Mouse (Mus musculus) left cerebral cortex, postnatal 36 days (tissue): ENCODE measurements around the gene Dgat2l6. TPM values are rescaled to one million over a fixed set of nuclear protein-coding genes. Genes with fewer than 3 reads are reported as not detected.
A peak's percentile ranks its signal among the peaks of the same experiment; 100 is the strongest.

Experiments
- DNase-seq, 2 experiments: peaks; one replicate each; pipeline ENCODE4 v3.0.0; 2021 to 2022; ENCODE audit warnings: low spot score in 2 of 2, mixed read lengths in 1 of 2
- intact Hi-C: fragments of 180-260 bp; cut with DNase I; formaldehyde crosslinking; loops from one replicate; pipeline ENCODE4 v1.15.1; 2025
- total RNA-seq, 2 experiments: library from RNA; stranded (reverse); gene quantifications; 2 replicates each; pipeline ENCODE4 v1.2.3; 2021

Dgat2l6 gene
- under 1 TPM; 0.15 to 0.61 TPM for total RNA-seq

DNA sequence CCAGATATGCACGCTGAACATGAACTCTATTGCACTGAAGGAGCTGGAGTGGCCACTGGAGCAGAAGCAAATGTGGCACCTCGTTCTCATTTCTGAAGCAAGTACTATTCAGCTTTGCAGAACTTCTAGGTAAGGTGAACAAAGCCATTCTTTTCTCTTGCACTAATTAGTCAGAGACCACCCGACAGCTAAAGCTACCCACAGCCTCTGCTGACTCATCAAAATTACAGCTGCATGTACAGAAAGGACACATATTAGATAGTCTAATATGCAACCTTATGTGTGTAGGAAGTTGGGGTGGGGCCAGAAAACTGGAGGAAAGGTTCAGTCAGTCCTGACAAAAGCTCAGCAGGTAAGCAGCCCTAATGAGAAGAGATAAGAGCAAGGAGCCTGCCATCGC lies at the start of gene Dgat2l6:
Gene Dgat2l6 (plus strand): TSS at position 368 of the 400 bp plus-strand sequence.
- no peak for DNase-seq
- intact Hi-C loops: no loop called here

DNA sequence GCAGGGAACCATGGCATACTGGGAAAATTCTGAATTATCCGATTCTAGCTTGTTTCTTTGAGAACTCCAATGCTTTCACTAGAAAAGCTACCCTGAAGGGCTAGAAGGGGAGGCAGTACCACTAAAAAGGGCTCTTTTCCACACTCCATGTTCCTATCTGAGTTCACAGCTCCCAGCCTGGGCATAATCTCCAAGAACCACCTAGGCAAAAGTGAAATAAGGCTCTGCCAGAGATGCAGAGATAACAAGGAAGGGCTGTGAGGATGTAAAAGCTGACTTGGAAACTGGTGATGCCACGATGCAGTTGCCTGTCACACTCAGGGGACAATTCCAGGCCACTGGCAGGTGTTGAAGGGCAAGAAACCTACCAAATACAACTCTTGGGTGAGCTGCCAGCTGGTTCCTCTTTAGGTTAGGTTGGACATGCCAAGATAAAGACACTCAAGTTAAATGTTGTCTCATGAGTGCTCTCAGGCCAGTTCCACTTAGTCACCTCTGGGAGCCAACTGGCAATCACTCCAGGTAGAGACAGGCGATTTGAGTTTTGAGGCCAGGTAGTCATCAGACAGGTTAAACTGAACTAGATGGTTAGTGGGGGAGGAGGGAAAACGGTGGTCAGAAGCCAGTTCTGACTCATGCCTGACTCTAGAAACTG lies 48.9 kb upstream of the Dgat2l6 start:
- intact Hi-C loops: no loop called here
- no peak for DNase-seq

DNA sequence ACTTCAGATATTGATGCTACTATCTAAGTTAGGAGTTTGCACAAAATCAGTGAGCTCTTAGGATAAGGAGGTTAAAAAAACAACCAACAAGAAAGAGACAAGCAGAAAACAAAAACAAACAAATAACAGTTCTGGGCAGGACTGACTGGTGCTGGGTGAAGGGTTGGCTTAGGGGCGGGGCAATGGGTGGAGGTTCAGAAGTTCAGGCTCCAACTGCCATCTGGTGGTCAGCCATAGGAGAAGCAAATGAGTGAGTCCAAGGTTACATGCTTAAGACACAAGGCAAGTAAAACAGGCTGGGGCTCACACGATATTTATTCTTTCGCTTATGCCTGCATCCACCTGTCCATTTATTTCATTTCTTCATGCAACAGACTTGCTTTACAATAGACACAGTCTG lies 44.3 kb upstream of the Dgat2l6 start:
- peak; percentile 17 to 26 for DNase-seq
- intact Hi-C loops: loop anchor here (10.0 kb wide), 1 partner anchor 506 kb away; the partner anchor contains the start of gene Eda

DNA sequence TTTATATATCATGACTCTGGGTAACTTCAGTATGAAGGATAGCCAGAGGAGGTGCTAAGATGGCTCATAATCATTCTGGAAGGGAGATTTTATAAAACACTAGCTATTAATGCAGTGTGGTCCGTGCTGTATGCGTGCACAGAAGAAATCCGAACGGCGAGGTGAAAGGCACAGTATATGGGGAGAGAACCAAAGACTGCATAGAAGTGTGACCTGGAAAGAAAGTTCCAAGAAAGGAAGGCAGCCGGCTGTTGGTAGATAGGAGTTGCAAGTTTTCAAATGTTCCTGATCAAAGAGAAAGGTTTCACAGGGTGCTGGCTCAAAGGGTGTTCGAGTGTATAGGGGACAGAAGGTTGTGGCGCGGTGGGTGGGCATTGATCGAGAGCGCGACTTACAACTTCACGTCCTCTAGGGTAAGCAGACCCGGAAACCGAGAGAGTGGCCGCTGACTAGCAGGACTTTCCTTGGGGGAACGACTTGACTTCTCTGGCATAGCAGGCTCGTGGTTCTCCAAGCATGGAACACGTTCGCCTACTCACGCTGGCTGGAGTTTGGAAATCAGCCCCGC lies 31.1 kb upstream of the Dgat2l6 start:
- intact Hi-C loops: loop anchor here (10.0 kb wide), 1 partner anchor 241 kb away; no protein-coding TSS in a partner anchor

DNA sequence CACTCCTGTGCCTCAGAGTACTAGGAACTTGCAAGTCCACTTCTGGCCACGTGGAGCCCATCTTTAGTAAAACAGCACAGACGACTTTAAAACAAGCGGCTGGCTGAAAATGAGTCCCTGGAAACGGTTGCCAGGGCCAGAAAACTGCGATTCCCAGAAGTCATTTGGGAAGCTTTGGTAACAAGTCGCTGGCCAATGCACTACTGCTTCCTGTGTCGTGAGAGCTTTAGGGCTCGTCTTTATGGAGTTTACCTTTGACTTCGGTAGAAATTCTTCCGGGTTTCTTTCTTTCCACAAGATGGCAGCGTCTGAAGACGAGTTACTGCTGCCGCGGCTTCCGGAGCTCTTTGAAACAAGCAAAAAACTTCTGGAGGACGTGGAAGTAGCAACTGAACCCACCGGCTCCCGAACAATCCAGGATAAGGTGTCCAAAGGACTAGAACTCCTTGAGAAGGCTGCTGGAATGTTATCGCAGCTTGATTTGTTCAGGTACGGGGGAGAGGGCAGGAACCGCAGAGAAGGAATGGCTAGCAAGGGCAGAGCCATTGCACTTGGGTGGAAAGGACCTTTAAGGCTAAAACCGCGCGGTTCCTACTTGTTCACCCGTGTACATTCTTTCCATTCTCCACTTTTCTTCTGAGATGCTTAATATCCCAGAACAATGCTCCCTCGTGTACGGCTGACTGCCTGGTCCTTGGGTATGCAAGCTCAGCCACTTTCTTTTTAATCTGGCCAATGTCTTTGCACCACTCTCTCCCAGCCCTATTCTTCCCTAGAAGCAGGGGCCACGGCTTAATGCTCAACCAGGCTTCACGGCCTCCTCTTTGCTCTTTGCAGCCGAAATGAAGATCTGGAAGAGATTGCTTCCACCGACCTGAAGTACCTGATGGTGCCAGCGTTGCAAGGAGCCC lies 30.3 kb upstream of the Dgat2l6 start, which contains the start of gene Igbp1:
Gene Igbp1 (plus strand): TSS at position 224 of the 911 bp plus-strand sequence.
- intact Hi-C loops: loop anchor here (10.0 kb wide), 1 partner anchor 240 kb away; no protein-coding TSS in a partner anchor
- peak; percentile 72 for DNase-seq

More for the DNA sequence above, 31.1 kb upstream of the Dgat2l6 start:
- DNase-seq: no peak

DNA sequence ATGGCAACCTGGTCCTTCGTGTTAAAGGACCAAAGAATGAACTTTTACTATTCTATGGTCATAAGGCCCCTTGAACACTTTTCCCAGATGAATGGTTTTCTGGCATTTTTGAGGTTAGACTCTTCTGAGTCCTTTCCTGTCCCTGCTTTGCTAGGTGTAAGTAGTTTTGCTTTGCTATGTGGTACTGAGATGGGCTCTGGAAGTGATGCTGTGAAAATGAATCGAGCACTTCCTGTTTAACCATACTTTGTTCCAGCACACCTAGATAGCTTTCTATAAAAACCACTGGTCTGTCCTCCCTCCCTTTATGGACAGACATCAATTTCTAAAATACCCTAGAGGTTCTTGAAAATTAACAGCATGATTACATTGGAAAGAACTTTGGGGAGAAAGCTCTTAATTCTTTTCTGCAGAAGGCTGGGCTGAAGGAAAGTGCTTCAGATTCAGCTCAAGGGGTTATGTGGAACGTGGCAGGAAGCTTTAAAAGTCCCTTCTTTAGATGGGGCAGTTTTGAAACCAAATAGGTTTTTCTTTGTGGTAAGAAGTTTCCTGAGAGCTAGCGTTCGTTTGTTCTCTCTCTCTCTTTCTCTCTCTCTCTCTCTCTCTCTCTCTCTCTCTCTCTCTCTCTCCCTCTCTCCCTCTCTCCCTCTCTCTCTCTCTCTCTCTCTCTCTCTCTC lies 20.3 kb upstream of the Dgat2l6 start:
- intact Hi-C loops: no loop called here
- no peak for DNase-seq

DNA sequence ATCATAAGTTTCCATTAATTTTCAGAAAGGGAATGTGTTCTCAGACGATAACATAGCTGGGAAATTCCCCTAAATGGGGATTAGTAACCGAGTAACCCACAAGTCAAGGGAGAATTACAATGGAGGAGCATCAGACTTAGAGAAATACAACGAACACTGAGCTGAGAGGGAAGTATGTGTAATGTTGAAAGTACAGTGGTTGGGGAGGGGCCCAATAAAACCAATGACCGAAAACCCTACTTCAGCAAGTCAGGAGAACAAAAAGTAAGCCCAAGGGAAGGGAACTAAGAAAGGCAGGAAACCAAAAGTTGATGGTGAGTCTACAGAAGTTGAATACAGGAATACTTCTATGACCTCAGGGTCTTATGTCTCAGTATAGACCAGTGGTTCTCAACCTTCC lies 16.5 kb upstream of the Dgat2l6 start:
- no peak for DNase-seq
- intact Hi-C loops: no loop called here

DNA sequence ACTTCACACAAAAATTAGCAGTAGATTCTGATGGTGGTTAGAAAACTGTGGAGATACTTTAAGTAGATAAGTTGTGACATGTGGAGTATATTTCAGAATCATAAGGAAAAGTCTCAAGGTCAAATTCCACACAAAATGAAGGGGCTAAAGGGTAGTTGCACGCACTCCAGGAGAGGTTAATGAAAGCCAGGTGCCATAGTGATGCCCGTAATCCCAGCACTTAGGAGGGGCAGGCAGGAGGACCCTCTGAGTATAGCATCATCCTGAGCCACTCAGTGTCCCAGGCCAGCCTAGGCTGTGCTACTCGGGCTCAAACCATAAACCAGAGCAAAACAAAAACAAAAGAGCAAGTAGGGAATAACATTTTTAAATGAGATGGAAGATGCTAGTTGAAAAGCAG lies 14.7 kb upstream of the Dgat2l6 start:
- intact Hi-C loops: no loop called here
- no peak for DNase-seq

DNA sequence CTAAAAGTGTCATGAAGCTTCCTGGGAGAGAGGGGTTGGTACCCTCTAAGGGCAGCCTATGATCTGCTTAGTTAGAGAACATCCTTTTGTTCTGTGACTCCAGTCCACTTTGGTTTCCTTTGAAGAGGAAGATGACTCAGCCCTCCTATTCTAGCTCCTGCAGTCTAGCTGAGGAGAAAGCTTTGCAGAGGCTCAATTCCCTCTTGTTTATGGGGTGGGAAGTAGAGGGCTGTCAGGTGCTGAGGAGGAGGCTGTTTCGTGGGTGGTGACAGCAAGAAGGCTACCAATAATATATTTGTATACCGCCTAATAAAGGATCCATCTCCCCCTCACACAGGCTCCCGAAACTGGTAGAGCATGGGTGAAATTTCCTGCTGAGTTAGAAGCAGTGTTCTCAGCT lies 8.0 kb upstream of the Dgat2l6 start:
- intact Hi-C loops: loop anchor here (5.0 kb wide), 1 partner anchor 86 kb away; no protein-coding TSS in a partner anchor
- no peak for DNase-seq

DNA sequence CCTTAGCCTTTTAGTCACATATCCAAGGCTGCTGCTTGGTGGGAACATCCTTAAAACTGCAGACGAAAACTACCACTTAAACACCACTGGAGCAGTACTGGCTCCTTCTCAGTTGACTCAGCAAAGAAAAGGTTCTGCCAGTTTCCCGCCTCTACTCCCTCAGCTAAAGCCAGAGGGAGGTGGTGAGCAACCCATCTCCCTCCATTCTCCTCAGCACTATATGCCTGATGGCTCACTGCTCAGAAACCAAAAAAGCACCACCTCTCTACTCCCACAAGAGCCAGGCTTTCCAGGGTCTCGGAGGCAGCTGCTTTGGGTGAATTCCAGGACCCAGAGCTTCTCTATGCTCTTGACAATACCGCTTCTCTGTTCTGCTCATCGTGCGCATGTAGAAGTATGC lies 7.0 kb upstream of the Dgat2l6 start:
- DNase-seq: peak; percentile 38 to 45
- intact Hi-C loops: loop anchor here (5.0 kb wide), 1 partner anchor 85 kb away; no protein-coding TSS in a partner anchor

DNA sequence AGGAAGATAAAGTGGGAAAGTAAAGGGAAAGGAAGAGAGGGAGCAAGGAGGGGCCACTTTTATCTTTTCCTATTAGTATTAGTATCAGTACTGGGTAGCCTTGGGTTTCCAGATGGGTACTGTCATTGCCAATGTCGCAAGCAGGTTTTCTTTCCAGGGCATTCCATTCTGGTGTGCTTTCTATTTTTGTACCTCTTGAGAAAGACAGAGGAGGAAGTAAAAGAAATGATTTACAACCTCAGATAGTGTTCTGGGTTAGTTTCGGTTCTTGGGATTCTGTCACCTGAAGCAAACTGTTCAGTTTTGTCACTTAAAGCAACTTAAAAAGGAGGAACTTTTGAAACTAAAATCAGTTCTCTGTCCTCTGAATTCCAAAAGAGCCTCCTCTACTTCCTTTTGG lies 6.1 kb upstream of the Dgat2l6 start:
- no peak for DNase-seq
- intact Hi-C loops: loop anchor here (5.0 kb wide), 1 partner anchor 84 kb away; no protein-coding TSS in a partner anchor

DNA sequence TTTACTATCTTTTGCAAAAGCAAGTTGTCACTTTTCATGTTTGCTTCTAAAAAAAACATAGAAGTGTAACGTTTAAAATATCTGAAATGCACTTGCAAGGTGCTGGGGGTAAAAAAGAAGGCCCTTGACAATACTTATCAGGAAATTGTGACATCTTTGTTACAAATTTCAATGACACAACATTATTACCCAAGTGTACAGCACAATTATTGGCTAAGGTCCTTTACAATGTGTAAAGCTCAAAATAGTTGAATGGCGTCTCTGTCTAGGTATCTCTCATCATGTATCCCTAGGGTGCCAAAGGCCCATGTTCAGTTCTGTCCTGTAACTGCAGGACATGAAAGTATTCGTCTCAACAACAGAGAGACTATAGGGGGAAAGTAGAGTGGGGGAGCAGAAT lies 31.4 kb downstream of the Dgat2l6 start:
- DNase-seq: no peak
- intact Hi-C loops: no loop called here

DNA sequence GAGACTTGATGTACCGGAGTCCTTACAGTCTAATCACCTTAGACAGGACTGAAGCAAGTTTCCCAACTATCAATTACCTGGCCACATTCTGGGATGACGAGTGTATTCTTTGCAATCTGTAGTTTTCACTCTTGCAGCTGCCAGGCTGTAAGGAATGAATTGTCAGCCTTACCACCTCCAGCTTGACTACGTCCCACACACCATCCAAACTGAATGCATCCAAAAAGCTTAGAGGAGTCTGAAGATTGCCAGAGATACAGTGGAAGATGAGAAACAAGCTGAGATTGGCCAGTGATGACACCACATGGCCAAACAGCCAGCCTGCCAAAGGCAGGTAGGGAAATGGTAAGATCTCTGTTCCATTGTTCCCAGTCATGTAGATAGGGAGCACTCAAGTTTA lies 41.1 kb downstream of the Dgat2l6 start:
- peak in 1 of 2 experiments; percentile 17 for DNase-seq
- intact Hi-C loops: no loop called here

DNA sequence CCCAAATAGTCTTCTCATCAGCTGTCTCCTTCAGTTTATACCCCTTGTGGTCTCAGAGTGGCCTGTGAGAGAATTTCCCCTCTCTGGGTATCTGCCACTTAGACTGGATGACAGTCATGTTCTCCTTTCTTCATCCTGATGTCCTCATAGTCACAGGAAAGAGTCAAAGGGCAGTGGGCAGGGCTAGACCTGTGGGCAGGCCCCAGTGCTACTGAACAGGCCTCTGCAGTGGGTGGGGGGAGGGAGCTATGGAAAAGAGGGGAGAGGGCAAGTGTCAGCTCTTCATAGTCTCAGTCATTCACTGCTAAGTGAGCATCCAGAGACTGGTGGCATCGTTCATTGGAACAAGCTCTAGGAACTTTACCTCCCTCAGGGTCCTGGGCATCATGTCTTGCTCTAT lies 47.3 kb downstream of the Dgat2l6 start, which contains the start of gene Awat1:
Gene Awat1 (plus strand): TSS at position 301 of the 400 bp plus-strand sequence.
- DNase-seq: no peak
- intact Hi-C loops: no loop called here

DNA sequence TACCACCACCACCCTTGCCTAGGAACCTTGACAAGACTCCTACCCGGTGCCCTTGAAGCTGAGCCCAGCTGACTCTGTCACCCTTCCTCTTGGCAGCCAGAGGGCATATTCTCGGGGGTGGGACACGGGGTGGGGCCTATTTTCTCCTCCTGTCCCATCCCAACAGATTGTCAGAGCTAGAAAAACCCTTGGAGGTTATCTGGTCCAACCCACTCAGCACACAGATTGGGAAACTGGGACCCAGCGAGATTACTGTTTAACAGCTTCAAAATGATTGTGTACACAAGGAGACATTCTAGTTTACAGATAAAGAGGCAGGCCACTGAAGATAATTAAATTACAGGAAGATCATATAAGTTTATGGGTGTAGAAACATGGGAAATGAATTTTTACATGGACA lies 70.2 kb downstream of the Dgat2l6 start, which contains the start of gene P2ry4:
Gene P2ry4 (minus strand): TSS at position 79 of the 400 bp plus-strand sequence.
- intact Hi-C loops: no loop called here
- no peak for DNase-seq
